Mouse (Mus musculus) subcutaneous adipose tissue, adult 2 months (tissue): ENCODE data around the gene Mfap5. TPM values are rescaled to one million over a fixed set of nuclear protein-coding genes. Genes with fewer than 3 reads are reported as not detected.

Experiments used
- polyA plus RNA-seq: library from polyadenylated mRNA; depleted of rRNA; stranded (reverse); fragments of >200 nt; gene quantifications from 2 replicates; pipeline ENCODE4 v1.2.3, GENCODE M21; 2012; ENCODE audit warnings: low replicate concordance; rRNA removed

Gene Mfap5
- 392 and 474 TPM in 2 replicates for polyA plus RNA-seq

GRCm38 (mm10) chr6:122505545-122505944 lies at the start of gene Mfap5:
Mfap5 (plus strand) TSS chr6:122505845.

GRCm38 (mm10) chr6:122498661-122499060 lies 7.0 kb upstream of the Mfap5 start, which contains the start of gene Rimklb:
Rimklb (minus strand) TSS chr6:122498761.

GRCm38 (mm10) chr6:122553606-122554005 lies 48.0 kb downstream of the Mfap5 start, which contains the start of gene Aicda:
Aicda (plus strand) TSS chr6:122553801.

Other genes starting within 250 kb of the Mfap5 start
- gene Klrg1, start 223.0 kb upstream of the Mfap5 start, polyA plus RNA-seq: 0.42 and 1.6 TPM in 2 replicates
- 97.5 and 101 TPM in 2 replicates for gene M6pr, start 197.1 kb upstream of the Mfap5 start, polyA plus RNA-seq
- 14.6 and 55.6 TPM in 2 replicates for gene Phc1, start 165.3 kb upstream of the Mfap5 start, polyA plus RNA-seq
- 0.11 and 0.49 TPM in 2 replicates for gene Rimklb, start 7.1 kb upstream of the Mfap5 start, polyA plus RNA-seq
- gene Aicda, start 48.0 kb downstream of the Mfap5 start, polyA plus RNA-seq: not detected in 2 replicates
- gene Apobec1, start 96.6 kb downstream of the Mfap5 start, polyA plus RNA-seq: 46.7 and 60.4 TPM in 2 replicates
- 0.11 and 0.58 TPM in 2 replicates for gene Gdf3, start 104.2 kb downstream of the Mfap5 start, polyA plus RNA-seq
- not detected in 2 replicates for gene Dppa3, start 120.6 kb downstream of the Mfap5 start, polyA plus RNA-seq
- gene Nanog, start 201.6 kb downstream of the Mfap5 start, polyA plus RNA-seq: 0.50 TPM in 1 of 2 replicates, not detected in the other